Mouse (Mus musculus) ovary, postnatal 10 days (tissue): ENCODE results near the gene Chgb.

Experiments used
- DNase-seq: peaks from one replicate; pipeline ENCODE4 v3.0.0; 2022; ENCODE audit warnings: low spot score

The Chgb gene

GRCm38 (mm10) chr2:132780978-132781377 lies at the start of gene Chgb:
Gene Chgb (plus strand): TSS chr2:132781278.
- no peak for DNase-seq

DNA sequence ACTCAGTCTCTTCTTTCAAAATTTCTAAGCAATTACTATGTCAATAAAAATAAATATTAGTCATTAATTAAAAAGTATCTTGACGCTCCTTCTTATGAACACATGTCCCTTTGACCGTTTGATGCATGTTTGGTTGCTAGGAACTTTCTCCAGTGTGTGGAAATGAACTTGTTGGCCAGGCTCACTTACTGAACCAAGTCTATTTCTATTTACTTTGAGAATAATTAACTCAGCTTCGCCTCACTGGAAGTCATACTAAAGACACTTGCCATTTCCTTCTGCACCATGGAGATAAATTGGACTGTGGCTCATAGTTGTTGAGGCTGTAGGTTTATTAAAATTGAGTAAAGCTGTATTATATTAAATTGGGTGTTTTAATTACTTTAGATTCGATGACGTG lies 48.1 kb upstream of the Chgb start:
- DNase-seq, result no peak

DNA sequence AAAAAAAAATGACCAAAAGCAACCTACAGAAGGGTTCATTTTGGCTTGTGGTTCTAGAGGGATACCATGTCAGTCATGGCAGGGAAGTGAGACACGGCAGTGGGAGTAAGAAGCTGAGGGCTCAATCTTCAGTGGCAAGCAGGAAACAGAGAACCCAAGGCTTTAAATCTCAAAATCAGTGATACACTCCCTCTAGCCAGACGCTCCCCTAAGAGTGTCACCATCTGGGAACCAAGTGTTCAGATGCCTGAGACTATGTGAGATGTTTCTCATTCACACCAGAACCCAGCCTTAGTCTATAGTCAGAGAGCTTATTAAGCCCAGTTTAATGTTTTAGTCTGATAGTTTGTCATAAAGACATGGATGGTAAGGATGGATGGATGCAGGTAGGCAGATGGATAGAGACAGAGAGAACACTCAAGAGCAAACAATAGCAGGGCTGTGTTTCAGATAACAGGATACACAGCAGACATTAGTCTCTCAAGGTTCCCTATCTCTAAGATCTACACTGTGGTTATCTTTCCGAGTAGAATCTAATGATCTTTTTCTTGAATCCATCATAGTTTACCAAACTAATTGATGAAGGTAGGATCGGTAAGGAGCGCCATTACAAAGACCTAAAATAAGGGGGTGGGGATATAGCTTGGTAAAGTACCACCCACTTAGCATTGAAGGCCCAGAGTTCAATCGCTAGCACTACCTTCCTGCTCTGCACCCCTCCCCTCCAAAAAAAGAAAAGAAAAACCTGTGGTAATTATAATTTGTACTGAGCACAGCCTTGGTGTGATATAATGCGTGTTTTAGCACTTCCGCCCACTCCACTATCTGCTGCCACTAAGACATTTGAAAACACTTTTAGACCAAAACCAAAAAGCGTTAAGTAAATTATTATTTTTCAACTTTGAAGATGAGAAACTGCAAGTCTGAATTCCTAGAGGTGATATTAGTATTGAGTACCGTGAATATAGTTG lies 47.2 kb upstream of the Chgb start:
- DNase-seq, result no peak

DNA sequence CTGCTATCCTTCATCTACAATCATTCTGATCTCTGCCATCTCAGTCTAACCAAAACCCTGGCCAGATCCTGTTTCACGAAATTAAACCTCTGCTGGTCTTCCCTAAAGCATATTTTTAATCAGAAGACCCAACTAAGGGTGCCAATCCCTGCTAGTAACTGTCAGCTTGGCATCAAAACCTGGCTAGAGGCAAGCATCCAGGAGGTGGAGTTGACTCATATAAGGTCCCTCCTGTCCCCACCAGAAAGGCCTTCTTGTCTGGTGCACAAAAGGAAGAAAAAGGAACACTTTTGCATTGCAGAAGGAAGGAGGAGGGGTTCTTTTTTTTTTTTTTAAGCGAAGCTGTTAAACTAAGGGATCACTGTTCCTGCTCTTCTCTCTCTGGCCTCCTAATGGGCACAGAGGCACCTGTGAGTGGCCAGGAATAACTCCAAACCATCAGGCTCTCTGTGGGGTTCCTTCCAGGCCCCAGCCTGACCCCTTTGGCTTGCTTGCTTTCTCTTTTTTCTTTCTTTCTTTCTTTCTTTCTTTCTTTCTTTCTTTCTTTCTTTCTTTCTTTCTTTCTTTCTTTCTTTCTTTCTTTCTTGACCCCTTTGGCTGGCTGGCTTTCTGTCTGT lies 42.2 kb upstream of the Chgb start:
- DNase-seq, result no peak

- no peak for DNase-seq
Measured at GRCm38 (mm10) chr2:132741862-132742347, 39.2 kb upstream of the Chgb start.

DNA sequence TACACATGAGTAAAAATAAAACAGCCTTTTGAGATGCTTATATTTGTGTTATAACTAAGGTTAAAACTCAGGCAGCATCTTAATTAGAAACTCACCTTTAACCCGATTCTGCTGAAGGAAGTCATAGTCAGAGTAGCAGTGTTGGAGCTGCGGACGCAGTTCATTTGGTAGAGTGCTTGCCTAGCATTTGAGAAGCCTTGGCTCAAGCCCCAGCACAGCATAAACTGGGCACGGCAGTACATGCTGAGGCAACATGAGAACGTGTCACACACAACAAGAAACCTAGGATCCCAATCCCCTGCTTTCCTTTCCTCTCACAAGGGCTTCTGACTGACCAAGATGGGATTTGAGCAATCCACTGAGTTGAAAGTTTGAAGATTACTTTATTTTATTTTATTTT lies 36.2 kb upstream of the Chgb start:
- no peak for DNase-seq

GRCm38 (mm10) chr2:132746108-132746507 lies 35.0 kb upstream of the Chgb start:
- no peak for DNase-seq

- no peak for DNase-seq
Measured at GRCm38 (mm10) chr2:132750726-132751125, 30.4 kb upstream of the Chgb start.

DNA sequence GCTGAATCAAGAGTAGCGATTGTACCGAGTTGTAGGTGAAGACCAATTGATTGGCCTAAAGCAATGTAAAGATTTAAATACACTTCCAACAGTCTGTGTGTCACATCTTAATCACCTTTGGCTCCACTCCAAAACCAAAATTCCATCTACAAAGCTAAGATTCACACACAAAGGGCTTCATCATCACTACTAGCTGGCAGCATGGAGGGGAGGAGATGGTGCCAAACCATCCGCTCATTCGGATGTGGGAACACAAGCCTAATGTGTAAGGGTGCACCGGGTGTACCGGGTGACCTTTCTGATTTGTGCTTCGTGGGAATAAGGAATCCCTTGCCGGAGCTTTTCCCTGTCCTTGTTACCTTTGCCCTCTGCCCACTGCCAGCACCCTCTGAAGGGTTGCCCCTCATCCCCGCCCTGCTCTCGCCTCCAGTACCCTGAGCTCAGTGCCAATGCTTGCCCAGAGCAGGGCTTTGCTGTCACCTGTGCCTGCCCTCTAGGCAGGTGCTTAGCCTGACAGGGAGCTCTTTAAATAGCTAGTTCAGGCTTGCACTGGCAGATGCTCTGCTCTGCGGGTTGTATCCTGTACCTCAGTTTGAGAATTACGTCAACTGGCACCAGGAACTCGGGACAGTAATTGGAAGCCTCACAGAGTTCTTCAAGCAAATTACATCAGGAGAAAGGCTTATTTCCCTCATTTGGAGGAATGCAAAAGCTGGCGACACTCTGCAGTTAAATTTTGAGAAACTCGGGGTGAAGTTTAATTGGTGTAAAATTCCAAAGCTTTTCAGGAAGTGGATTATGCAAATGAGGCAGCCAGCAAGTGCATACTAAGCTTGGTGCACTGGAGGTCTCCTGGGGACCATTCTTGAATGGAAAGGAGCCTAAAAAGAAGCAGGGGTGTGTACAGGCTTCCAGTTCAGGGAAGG lies 29.7 kb upstream of the Chgb start:
- no peak for DNase-seq

DNA sequence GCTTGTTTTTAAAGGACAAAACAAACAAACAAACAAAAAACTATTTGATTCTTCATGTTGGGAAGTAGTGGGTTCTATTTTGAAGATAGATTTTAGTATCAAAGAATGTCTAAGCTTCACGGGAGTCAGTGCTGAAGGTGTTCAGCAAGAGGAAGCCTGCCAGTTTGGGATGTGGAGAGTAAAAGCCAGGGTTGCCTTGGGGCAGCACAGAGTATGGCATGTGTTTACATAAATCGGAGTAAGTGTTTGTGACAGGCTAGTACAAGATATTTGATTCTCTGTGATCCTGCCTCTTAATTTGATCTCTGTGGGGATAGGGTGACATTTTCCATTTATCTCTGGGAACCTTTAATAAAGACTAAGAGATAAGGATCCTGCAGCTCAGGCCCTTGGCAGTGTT lies 28.7 kb upstream of the Chgb start:
- DNase-seq, result no peak

DNA sequence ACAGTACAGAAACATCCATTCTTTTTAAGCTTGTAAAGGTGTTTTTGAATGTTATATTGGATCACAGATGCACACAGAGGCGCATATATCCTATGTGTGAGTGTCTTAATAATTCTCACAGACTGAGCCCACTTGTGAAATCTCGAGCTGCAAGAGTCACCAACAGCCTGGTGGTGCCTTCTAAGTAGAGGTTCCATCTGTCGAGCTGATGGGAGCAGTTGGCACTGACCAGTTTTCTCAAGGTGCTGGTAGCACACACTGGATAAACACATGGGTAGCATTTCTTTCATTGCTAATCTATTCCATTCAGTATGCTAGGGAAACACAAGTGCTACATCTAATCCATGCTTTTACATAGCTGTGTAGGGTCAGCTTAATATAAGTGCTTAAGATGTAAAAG lies 27.9 kb upstream of the Chgb start:
- DNase-seq, result no peak

DNA sequence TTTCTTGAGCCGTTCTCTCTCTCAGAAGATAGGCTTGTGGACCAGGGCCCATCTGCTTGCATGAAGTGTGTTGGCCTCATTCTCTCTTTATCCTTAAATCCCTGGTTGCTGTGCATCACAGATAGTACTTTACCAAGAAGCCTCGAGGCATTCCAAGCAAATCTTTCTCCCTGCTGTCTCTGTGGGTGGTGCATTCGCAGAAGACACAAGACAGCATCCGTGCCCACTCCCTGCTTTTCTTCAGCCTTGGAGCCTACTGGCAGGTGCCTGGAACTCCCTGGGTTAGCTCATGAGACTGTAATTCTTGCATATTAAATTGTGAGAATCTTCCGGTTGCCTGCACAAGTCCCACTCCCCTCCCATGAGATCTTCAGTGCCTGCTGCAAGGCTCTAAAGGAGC lies 23.2 kb upstream of the Chgb start:
- DNase-seq, result no peak

- no peak for DNase-seq
Measured at GRCm38 (mm10) chr2:132770822-132771221, 10.3 kb upstream of the Chgb start.

DNA sequence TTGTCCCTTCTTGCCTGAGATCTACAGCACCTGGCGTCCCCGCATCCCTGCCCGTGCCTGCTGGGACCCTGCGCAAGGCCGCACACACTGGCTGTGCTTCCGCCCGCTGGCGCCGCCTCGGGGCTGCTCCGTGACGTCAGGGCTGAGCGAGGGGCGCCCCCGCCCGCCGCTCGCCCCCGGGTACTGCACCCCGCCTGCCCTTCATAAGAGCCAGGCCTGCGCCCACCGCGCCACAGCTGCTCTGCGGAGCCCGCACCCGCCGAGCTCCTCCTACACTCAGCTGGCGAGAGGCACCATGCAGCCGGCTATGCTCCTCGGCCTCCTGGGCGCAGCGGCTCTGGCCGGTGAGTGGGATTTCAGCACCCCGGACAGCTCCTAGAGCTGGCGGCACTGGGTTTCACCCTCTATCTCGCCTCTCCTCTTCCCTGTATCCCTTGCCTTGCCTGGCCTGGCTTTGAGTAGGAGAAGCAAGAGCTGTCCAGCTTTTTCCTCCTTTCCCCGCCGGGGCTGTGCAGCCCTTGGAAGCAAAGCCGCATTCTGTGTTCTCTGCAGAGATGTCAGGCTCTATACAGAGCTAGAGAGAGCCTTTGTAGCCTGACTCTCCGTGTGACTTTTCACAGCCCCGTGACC lies 476 bp downstream of the Chgb start:
- peak; percentile 94 for DNase-seq

DNA sequence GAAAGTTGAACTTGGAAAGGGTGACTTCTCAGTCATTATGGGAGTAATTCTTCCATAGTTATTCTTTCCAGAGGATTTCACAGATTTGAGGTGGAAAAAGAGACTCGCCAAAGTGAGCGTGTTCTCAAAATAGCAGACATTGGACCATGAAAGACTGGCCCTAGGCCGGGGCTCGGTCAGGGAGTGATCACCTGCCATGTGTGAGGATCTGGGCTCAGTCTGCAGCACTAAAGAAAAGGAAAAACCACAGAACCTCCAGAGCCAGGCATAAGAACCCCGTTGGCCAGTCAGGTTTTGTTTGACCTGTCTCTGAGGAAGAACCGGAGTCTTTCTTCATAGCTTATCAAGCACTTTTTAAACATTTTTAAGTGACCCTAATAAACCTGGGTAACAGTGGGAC lies 3.0 kb downstream of the Chgb start:
- DNase-seq, result no peak

- DNase-seq, result no peak
Measured at GRCm38 (mm10) chr2:132793441-132794203, 12.5 kb downstream of the Chgb start.

DNA sequence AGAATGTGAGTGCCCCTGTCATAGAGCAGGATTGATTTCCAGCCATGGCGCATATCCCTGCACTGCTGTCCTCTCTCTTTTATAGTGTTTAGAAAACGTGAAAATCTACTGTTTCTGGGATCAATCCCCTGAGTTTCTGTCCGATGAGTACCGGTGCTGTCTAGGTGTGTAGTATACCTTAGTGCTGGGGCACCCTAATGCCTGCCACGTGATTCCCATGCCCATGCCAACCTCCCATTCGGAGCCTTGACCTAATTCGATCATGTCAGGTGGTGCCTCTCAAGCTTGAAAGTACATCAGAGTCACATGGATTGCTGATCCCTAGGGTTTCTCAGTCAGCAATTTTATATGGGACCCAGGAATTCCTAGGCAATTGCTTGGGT lies 13.1 kb downstream of the Chgb start:
- no peak for DNase-seq

GRCm38 (mm10) chr2:132802976-132803375 lies 21.9 kb downstream of the Chgb start:
- no peak for DNase-seq

- peak; percentile 66 for DNase-seq
Measured at GRCm38 (mm10) chr2:132815608-132816314, 34.7 kb downstream of the Chgb start, which contains the start of the genes Trmt6 and Mcm8. Gene Trmt6 (minus strand): TSS chr2:132816055. Gene Mcm8 (plus strand): TSS chr2:132816141.

DNA sequence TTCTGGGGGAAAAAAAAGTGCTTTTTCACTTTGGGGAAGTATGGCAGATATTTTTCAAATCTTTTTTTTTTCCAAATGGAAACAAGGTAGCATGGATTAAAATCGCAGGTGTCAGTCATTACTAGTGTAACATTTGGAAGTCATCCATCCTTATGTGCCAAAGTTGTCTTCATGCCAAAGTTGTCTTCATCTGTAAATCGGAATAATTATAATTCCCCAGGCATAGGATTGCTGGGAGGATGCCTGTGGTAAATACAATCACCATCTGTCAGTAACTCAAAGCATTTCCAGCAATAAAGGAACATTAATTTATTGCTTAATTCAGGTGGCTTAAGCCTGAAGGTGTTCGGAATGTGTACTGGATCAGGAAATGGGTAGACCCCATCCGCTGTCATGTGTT lies 60.0 kb downstream of the Chgb start:
- no peak for DNase-seq
